Mouse (Mus musculus) lung, embryonic 16.5 days (tissue): Measurements from ENCODE around the gene Epha8. TPM values are rescaled to one million over a fixed set of nuclear protein-coding genes. Genes with fewer than 3 reads are reported as not detected.

Experiments
- ATAC-seq: fragments of 200-750 bp; cut with Nextera tagmentation; 2 replicates; pipeline ENCODE4 v1.8.0; 2017; ENCODE audit warnings: low read depth, mild to moderate bottlenecking, moderate library complexity
- H3K27ac ChIP-seq: fragments of 300-500 bp; sonication (generic); 2 replicates; pipeline ENCODE4 v1.5.1; 2014; ENCODE audit warnings: mild to moderate bottlenecking, control low read depth, low read length
- H3K27me3 ChIP-seq: fragments of 300-500 bp; sonication (generic); 2 replicates; pipeline ENCODE4 v1.6.1; 2014; ENCODE audit warnings: low read depth, low read length, mixed read lengths; ENCODE audit not compliant: control insufficient read depth, insufficient read depth
- H3K36me3 ChIP-seq: fragments of 300-500 bp; sonication (generic); 2 replicates; pipeline ENCODE4 v1.6.1; 2014; ENCODE audit warnings: low read length; ENCODE audit not compliant: control insufficient read depth, insufficient read depth
- H3K4me1 ChIP-seq: fragments of 300-500 bp; sonication (generic); replicated peaks from 2 replicates; pipeline ENCODE4 v1.6.1; 2014; ENCODE audit warnings: low read length, mixed read lengths; ENCODE audit not compliant: control insufficient read depth, insufficient read depth
- H3K4me2 ChIP-seq: fragments of 300-500 bp; sonication (generic); 2 replicates; pipeline ENCODE4 v1.6.1; 2014; ENCODE audit warnings: low read depth, low read length, control low read depth
- H3K4me3 ChIP-seq: fragments of 300-500 bp; sonication (generic); 2 replicates; pipeline ENCODE4 v1.5.1; 2014; ENCODE audit warnings: mild to moderate bottlenecking, low read length, control low read depth
- H3K9ac ChIP-seq: fragments of 300-500 bp; sonication (generic); 2 replicates; pipeline ENCODE4 v1.6.1; 2014; ENCODE audit warnings: low read length, control low read depth
- H3K9me3 ChIP-seq: fragments of 300-500 bp; sonication (generic); 2 replicates; pipeline ENCODE4 v1.6.1; 2016; ENCODE audit warnings: low read length; ENCODE audit not compliant: control insufficient read depth
- WGBS: fragments of 180-500 bp; shearing (Covaris S2); extraction: QIAGEN DNeasy Blood & Tissue Kit; methylation state at CpG from one replicate; pipeline ENCODE4 v1.1.7; 2014; 5-methylcytosine and 5-hydroxymethylcytosine counted together
- polyA plus RNA-seq: library from polyadenylated mRNA; unstranded; fragments of >200 nt; fragmentation: Nextera tagmentation; extraction: Ambion mirVana; gene quantifications from 2 replicates; pipeline ENCODE4 v1.2.1, GENCODE M21; 2015

Gene Epha8
- polyA plus RNA-seq, 1 experiment from 2014 or later = not detected

GRCm38 (mm10) chr4:136917165-136917524 lies 39.5 kb downstream of the Epha8 start:
- peaks cover 10% of the 10 kb centered on the region for H3K27me3 ChIP-seq
- no peak overlapping the region for H3K27ac ChIP-seq
- H3K36me3 ChIP-seq = no peaks in the 10 kb centered on the region
- H3K4me2 ChIP-seq = no peak overlapping the region
- no peak for ATAC-seq
- H3K4me1 ChIP-seq = no peaks in the 10 kb centered on the region
- H3K4me3 ChIP-seq = no peak overlapping the region
- 30% methylated on average over 7 of the region's 7 CpGs for whole genome bisulfite sequencing
- H3K9me3 ChIP-seq = no peaks in the 10 kb centered on the region
- no peak overlapping the region for H3K9ac ChIP-seq

GRCm38 (mm10) chr4:136916359-136917164 lies 40.1 kb downstream of the Epha8 start:
- Histone ChIP-seq H3K36me3 (no peaks in the 10 kb centered on the region), H3K4me2 (no peak overlapping the region), H3K4me1 (no peaks in the 10 kb centered on the region), H3K4me3 (no peak overlapping the region), H3K9ac (no peak overlapping the region), H3K27me3 (peaks cover 16% of the 10 kb centered on the region), H3K9me3 (no peaks in the 10 kb centered on the region), H3K27ac (no peak overlapping the region)
- WGBS = 56% methylated on average over 20 of the region's 20 CpGs
- no peak for ATAC-seq

GRCm38 (mm10) chr4:136912841-136913240 lies 43.8 kb downstream of the Epha8 start:
- Histone ChIP-seq H3K4me2 (no peak overlapping the region), H3K9me3 (no peaks in the 10 kb centered on the region), H3K27me3 (peaks cover 28% of the 10 kb centered on the region), H3K9ac (no peak overlapping the region), H3K4me1 (no peaks in the 10 kb centered on the region), H3K36me3 (no peaks in the 10 kb centered on the region), H3K4me3 (no peak overlapping the region), H3K27ac (no peak overlapping the region)
- ATAC-seq = no peak
- WGBS = 12% methylated on average over 9 of the region's 9 CpGs

- Histone ChIP-seq H3K9me3 (no peaks in the 10 kb centered on the region), H3K4me1 (no peaks in the 10 kb centered on the region), H3K27me3 (peaks cover 29% of the 10 kb centered on the region), H3K27ac (no peak overlapping the region), H3K36me3 (no peaks in the 10 kb centered on the region), H3K9ac (no peak overlapping the region), H3K4me3 (no peak overlapping the region), H3K4me2 (no peak overlapping the region)
- 34% methylated on average over 9 of the region's 9 CpGs for WGBS
- ATAC-seq = no peak
These were observed 44.8 kb downstream of the Epha8 start for GRCm38 (mm10) chr4:136911804-136912203.

- Histone ChIP-seq H3K4me1 (no peaks in the 10 kb centered on the region), H3K36me3 (no peaks in the 10 kb centered on the region), H3K27ac (no peak overlapping the region), H3K4me3 (no peak overlapping the region), H3K27me3 (peaks cover 33% of the 10 kb centered on the region), H3K9me3 (no peaks in the 10 kb centered on the region), H3K9ac (no peak overlapping the region), H3K4me2 (no peak overlapping the region)
- no peak for ATAC-seq
- WGBS = 12% methylated on average over 17 of the region's 17 CpGs
These were observed 45.4 kb downstream of the Epha8 start for GRCm38 (mm10) chr4:136911211-136911646.

GRCm38 (mm10) chr4:136907809-136908208 lies 48.8 kb downstream of the Epha8 start:
- H3K4me3 ChIP-seq = no peak overlapping the region
- no peak overlapping the region for H3K9ac ChIP-seq
- no peaks in the 10 kb centered on the region for H3K9me3 ChIP-seq
- H3K27me3 ChIP-seq = peaks cover 53% of the 10 kb centered on the region
- H3K4me1 ChIP-seq = no peaks in the 10 kb centered on the region
- no peaks in the 10 kb centered on the region for H3K36me3 ChIP-seq
- no peak overlapping the region for H3K27ac ChIP-seq
- H3K4me2 ChIP-seq = no peak overlapping the region
- no peak for ATAC-seq

- H3K27me3 ChIP-seq = peaks cover 47% of the 10 kb centered on the region
These were observed 49.6 kb downstream of the Epha8 start for GRCm38 (mm10) chr4:136907033-136907432.

GRCm38 (mm10) chr4:136904767-136905539 lies 51.7 kb downstream of the Epha8 start:
- H3K27ac ChIP-seq = no peak overlapping the region
- H3K4me2 ChIP-seq = no peak overlapping the region
- no peaks in the 10 kb centered on the region for H3K36me3 ChIP-seq
- no peak overlapping the region for H3K9ac ChIP-seq
- no peak for ATAC-seq
- peaks cover 30% of the 10 kb centered on the region for H3K27me3 ChIP-seq
- no peaks in the 10 kb centered on the region for H3K4me1 ChIP-seq
- 2% methylated on average over 22 of the region's 23 CpGs for WGBS
- no peak overlapping the region; the same call in 1 of the 2 replicates for H3K4me3 ChIP-seq
- H3K9me3 ChIP-seq = no peaks in the 10 kb centered on the region

More at GRCm38 (mm10) chr4:136907033-136907432, 49.6 kb downstream of the Epha8 start:
- Histone ChIP-seq H3K9me3 (no peaks in the 10 kb centered on the region), H3K4me1 (no peaks in the 10 kb centered on the region), H3K36me3 (no peaks in the 10 kb centered on the region), H3K9ac (no peak overlapping the region), H3K4me2 (no peak overlapping the region), H3K4me3 (no peak overlapping the region), H3K27ac (no peak overlapping the region)
- 11% methylated on average over 7 of the region's 7 CpGs for WGBS
- 0 out of 2 replicates have a peak, but pooled peaks have one; percentile 45 for ATAC-seq

GRCm38 (mm10) chr4:136899154-136899553 lies 57.5 kb downstream of the Epha8 start:
- 60% methylated on average over 7 of the region's 7 CpGs for WGBS
- Histone ChIP-seq H3K36me3 (no peaks in the 10 kb centered on the region), H3K4me3 (no peak overlapping the region), H3K27me3 (peaks cover 17% of the 10 kb centered on the region), H3K9me3 (no peaks in the 10 kb centered on the region), H3K27ac (no peak overlapping the region), H3K9ac (no peak overlapping the region), H3K4me1 (no peaks in the 10 kb centered on the region), H3K4me2 (no peak overlapping the region)
- no peak for ATAC-seq
